Mouse (Mus musculus) limb, embryonic 11.5 days (tissue): ENCODE data around the gene Haus5. TPM values are rescaled to one million over a fixed set of nuclear protein-coding genes. Genes with fewer than 3 reads are reported as not detected.

Experiments used
- ATAC-seq: fragments of 200-750 bp; cut with Nextera tagmentation; 2 replicates; pipeline ENCODE4 v1.8.0; 2017; ENCODE audit warnings: low read depth; ENCODE audit not compliant: insufficient number of reproducible peaks, low FRiP score, low TSS enrichment
- DNase-seq: peaks from one replicate; pipeline ENCODE4 v3.0.0-alpha.2; 2015; ENCODE audit warnings: low spot score
- H3K27ac ChIP-seq: fragments of 300-500 bp; sonication (generic); replicated peaks from 2 replicates; pipeline ENCODE4 v1.5.1; 2014; ENCODE audit warnings: low read depth, mild to moderate bottlenecking, low read length
- H3K27me3 ChIP-seq: fragments of 300-500 bp; sonication (generic); 2 replicates; pipeline ENCODE4 v1.6.1; 2014; ENCODE audit warnings: mild to moderate bottlenecking, low read length, mixed read lengths; ENCODE audit not compliant: control insufficient read depth, insufficient read depth
- H3K36me3 ChIP-seq: fragments of 300-500 bp; sonication (generic); 2 replicates; pipeline ENCODE4 v1.6.1; 2014; ENCODE audit warnings: mild to moderate bottlenecking, low read length, moderate library complexity, mixed read lengths; ENCODE audit not compliant: control insufficient read depth, insufficient read depth
- H3K4me1 ChIP-seq: fragments of 300-500 bp; sonication (generic); 2 replicates; pipeline ENCODE4 v1.6.1; 2014; ENCODE audit warnings: low read length, mixed read lengths; ENCODE audit not compliant: control insufficient read depth, insufficient read depth
- H3K4me2 ChIP-seq: fragments of 300-500 bp; sonication (generic); 2 replicates; pipeline ENCODE4 v1.6.1; 2014; ENCODE audit warnings: low read depth, mild to moderate bottlenecking, moderate library complexity; ENCODE audit not compliant: severe bottlenecking
- H3K4me3 ChIP-seq: fragments of 300-500 bp; sonication (generic); 2 replicates; pipeline ENCODE4 v1.5.1; 2014; ENCODE audit warnings: low read depth, low read length
- H3K9ac ChIP-seq: fragments of 300-500 bp; sonication (generic); 2 replicates; pipeline ENCODE4 v1.6.1; 2014; ENCODE audit warnings: mild to moderate bottlenecking, low read length
- H3K9me3 ChIP-seq: fragments of 300-500 bp; sonication (generic); 2 replicates; pipeline ENCODE4 v1.6.1; 2016; ENCODE audit warnings: low read length; ENCODE audit not compliant: control insufficient read depth
- WGBS: fragments of 180-500 bp; shearing (Covaris S2); extraction: QIAGEN DNeasy Blood & Tissue Kit; methylation state at CpG from one replicate; pipeline ENCODE4 v1.1.7; 2014; 5-methylcytosine and 5-hydroxymethylcytosine counted together
- polyA plus RNA-seq: library from polyadenylated mRNA; unstranded; fragments of >200 nt; fragmentation: Nextera tagmentation; extraction: Ambion mirVana; gene quantifications from 2 replicates; pipeline ENCODE4 v1.2.1, GENCODE M21; 2014

The Haus5 gene
- polyA plus RNA-seq, 1 experiment from 2014 or later = 62.1 TPM

- H3K27me3 ChIP-seq = peaks cover 33% of the 10 kb centered on the region
- no peaks in the 10 kb centered on the region for H3K36me3 ChIP-seq
- no peak within 1 kb of the TSS for H3K27ac ChIP-seq
Measured at GRCm38 (mm10) chr7:30635752-30636151, 29.0 kb downstream of the Haus5 start, which contains the start of gene Etv2. Gene Etv2 (minus strand): TSS chr7:30635852.

GRCm38 (mm10) chr7:30634621-30635020, 30.2 kb downstream of the Haus5 start:
- H3K36me3 ChIP-seq = no peaks in the 10 kb centered on the region
- H3K4me3 ChIP-seq = peak overlapping the region; percentile 19; the same call in 1 of the 2 replicates
- H3K4me1 ChIP-seq = peaks cover 3% of the 10 kb centered on the region; the same call in 1 of the 2 replicates
- WGBS = under 1% methylated on average over 20 of the region's 20 CpGs
- peak; percentile 60 for ATAC-seq
- H3K9ac ChIP-seq = no peak overlapping the region
- no peaks in the 10 kb centered on the region for H3K9me3 ChIP-seq
- H3K27me3 ChIP-seq = peaks cover 33% of the 10 kb centered on the region
- no peak overlapping the region for H3K27ac ChIP-seq
- H3K4me2 ChIP-seq = peak overlapping the region; percentile 11; the same call in 1 of the 2 replicates
- DNase-seq = peak; percentile 86

More at GRCm38 (mm10) chr7:30635752-30636151, 29.0 kb downstream of the Haus5 start, which contains the start of gene Etv2:
- DNase-seq (no peak), ATAC-seq (no peak)
- H3K9ac ChIP-seq = 0 out of 2 replicates have a peak within 1 kb of the TSS, but pooled peaks have one; percentile 18
- peak within 1 kb of the TSS; percentile 11; the same call in 1 of the 2 replicates for H3K4me2 ChIP-seq
- 4% methylated on average over 5 of the region's 5 CpGs for WGBS
- peak within 1 kb of the TSS; percentile 19; the same call in 1 of the 2 replicates for H3K4me3 ChIP-seq
- H3K9me3 ChIP-seq = no peaks in the 10 kb centered on the region
- H3K4me1 ChIP-seq = peaks cover 3% of the 10 kb centered on the region; the same call in 1 of the 2 replicates

GRCm38 (mm10) chr7:30633762-30634412, 30.9 kb downstream of the Haus5 start:
- WGBS = 5% methylated on average over 27 of the region's 27 CpGs
- H3K27me3 ChIP-seq = peaks cover 33% of the 10 kb centered on the region
- no peak overlapping the region for H3K9ac ChIP-seq
- no peak overlapping the region for H3K27ac ChIP-seq
- H3K4me2 ChIP-seq = peak overlapping the region; percentile 11; the same call in 1 of the 2 replicates
- DNase-seq (peak; percentile 46), ATAC-seq (no peak)
- H3K9me3 ChIP-seq = no peaks in the 10 kb centered on the region
- H3K36me3 ChIP-seq = no peaks in the 10 kb centered on the region
- H3K4me3 ChIP-seq = peak overlapping the region; percentile 7; the same call in 1 of the 2 replicates
- H3K4me1 ChIP-seq = peaks cover 2% of the 10 kb centered on the region; the same call in 1 of the 2 replicates

- H3K36me3 ChIP-seq = no peaks in the 10 kb centered on the region
Measured at GRCm38 (mm10) chr7:30629013-30629412, 35.8 kb downstream of the Haus5 start.

GRCm38 (mm10) chr7:30626647-30627046, 38.1 kb downstream of the Haus5 start:
- Histone ChIP-seq H3K27ac (no peak overlapping the region), H3K9ac (no peak overlapping the region), H3K27me3 (no peaks in the 10 kb centered on the region), H3K4me1 (peaks cover 6% of the 10 kb centered on the region; the same call in 1 of the 2 replicates), H3K9me3 (no peaks in the 10 kb centered on the region), H3K4me3 (no peak overlapping the region), H3K4me2 (no peak overlapping the region), H3K36me3 (peaks cover 11% of the 10 kb centered on the region)
- DNase-seq = no peak
- ATAC-seq = no peak
- 84% methylated on average over 5 of the region's 5 CpGs for WGBS

More at GRCm38 (mm10) chr7:30629013-30629412, 35.8 kb downstream of the Haus5 start:
- Histone ChIP-seq H3K9ac (no peak overlapping the region), H3K4me3 (no peak overlapping the region), H3K27me3 (peaks cover 14% of the 10 kb centered on the region), H3K4me1 (peaks cover 6% of the 10 kb centered on the region; the same call in 1 of the 2 replicates), H3K9me3 (no peaks in the 10 kb centered on the region), H3K27ac (no peak overlapping the region), H3K4me2 (no peak overlapping the region)
- no peak for ATAC-seq
- DNase-seq = no peak

DNA sequence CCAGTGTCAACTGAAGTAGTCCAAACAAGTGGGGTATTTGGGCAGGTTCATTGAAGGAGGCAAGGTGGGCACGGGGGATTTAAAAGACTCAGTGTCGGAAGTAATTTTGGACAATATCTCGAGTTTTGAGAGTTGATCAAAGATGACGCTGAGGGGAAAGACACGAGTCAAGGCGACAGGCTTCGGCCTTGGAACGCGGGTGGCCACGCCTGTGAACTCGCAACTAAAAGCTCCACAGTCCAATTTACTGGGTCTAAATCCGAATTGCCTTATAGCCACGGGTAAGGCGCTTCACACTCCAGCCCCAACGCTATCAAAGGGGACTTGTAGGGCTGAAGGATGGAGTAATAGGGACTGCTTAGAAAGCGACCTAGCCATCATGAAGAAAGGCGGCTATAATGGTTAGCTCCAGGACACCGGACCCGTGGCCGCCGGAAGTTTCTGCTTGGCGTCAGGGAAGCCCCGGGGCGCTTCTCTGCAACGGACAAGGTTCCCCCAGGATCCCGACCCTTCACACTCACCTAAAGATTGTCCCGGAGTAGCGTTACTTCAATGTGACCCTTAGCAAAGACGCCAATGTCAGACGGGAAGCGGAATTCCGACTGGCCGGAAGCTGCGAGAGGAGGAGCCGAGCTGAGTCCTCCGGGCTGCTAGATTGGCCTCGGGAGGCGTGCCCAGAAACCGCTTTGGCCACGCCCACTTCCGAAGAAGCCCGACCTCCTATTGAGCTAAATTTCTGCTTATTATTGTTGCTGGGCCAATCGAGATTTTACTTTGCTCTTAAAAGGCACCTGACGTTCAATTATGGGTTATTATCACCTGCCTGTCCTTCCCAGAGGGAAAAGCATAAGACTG, 39.0 kb downstream of the Haus5 start, which contains the start of gene Cox6b1:
Gene Cox6b1, minus strand, starts transcription at position 622 of the 855 bp plus-strand sequence.
- H3K36me3 ChIP-seq = peaks cover 13% of the 10 kb centered on the region
- H3K4me3 ChIP-seq = peak within 1 kb of the TSS; percentile 86
- H3K27ac ChIP-seq = no peak within 1 kb of the TSS
- H3K27me3 ChIP-seq = no peaks in the 10 kb centered on the region
- peaks cover 6% of the 10 kb centered on the region; the same call in 1 of the 2 replicates for H3K4me1 ChIP-seq
- ATAC-seq (peak; percentile 85), DNase-seq (peak; percentile 92)
- peak within 1 kb of the TSS; percentile 71 for H3K4me2 ChIP-seq
- H3K9ac ChIP-seq = peak within 1 kb of the TSS; percentile 85
- 2% methylated on average over 44 of the region's 44 CpGs for WGBS
- no peaks in the 10 kb centered on the region for H3K9me3 ChIP-seq

GRCm38 (mm10) chr7:30619202-30619601, 45.6 kb downstream of the Haus5 start:
- Histone ChIP-seq H3K9me3 (no peaks in the 10 kb centered on the region), H3K4me1 (no peaks in the 10 kb centered on the region), H3K36me3 (peaks cover 25% of the 10 kb centered on the region), H3K9ac (no peak overlapping the region), H3K4me3 (no peak overlapping the region), H3K27me3 (no peaks in the 10 kb centered on the region), H3K4me2 (no peak overlapping the region), H3K27ac (no peak overlapping the region)
- 89% methylated on average over 3 of the region's 3 CpGs for WGBS
- no peak for ATAC-seq
- peak; percentile 60 for DNase-seq

- Histone ChIP-seq H3K36me3 (peaks cover 25% of the 10 kb centered on the region), H3K9ac (no peak overlapping the region), H3K4me2 (no peak overlapping the region), H3K9me3 (no peaks in the 10 kb centered on the region), H3K4me3 (no peak overlapping the region), H3K27me3 (no peaks in the 10 kb centered on the region), H3K27ac (no peak overlapping the region), H3K4me1 (no peaks in the 10 kb centered on the region)
- DNase-seq = no peak
- 98% methylated on average over 9 of the region's 9 CpGs for WGBS
- ATAC-seq = no peak
Measured at GRCm38 (mm10) chr7:30618658-30619057, 46.1 kb downstream of the Haus5 start.
